Mouse (Mus musculus): ENCODE data around the gene Tmeff2.

DNA sequence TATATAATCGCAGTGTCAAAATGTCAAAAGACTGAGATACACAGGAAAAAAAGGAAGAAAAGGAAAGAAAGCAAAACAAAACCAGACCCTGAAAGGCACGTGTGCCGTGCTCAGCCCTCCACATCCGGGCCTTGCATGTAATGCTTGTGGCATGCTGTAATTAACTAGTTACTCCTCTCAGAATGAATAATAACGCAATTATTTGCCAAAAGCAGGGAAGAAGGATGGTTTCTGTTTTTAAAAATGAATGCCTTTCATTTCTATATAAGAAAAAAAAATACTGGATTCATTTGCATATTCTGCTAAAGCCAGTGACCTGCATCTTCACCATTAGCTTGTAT is 225.9 kb downstream of the Tmeff2 start:
- TF ChIP-seq CTCF (IDR thresholded peaks at IDR 0.05; ENCODE audit: low read depth, low read length) (no peak), POLR2A (IDR thresholded peaks at IDR 0.05; ENCODE audit: insufficient read depth, low read length) (no peak), EP300 (IDR thresholded peaks at IDR 0.05; ENCODE audit: insufficient read depth, low read depth, low read length) (no peak)
